Mouse (Mus musculus) brain, embryonic 14.5 days (tissue): ENCODE measurements at regions not wholly inside any gene's neighbourhood (a gene's known extent, or its start where the extent isn't known, plus 50 kb on each side); places are given as distances from the start of the nearest gene placed in this dataset.

Experiments
- DNase-seq: peaks from one replicate; pipeline ENCODE4 v3.0.0-alpha.2; 2011; ENCODE audit warnings: low read depth
- CTCF ChIP-seq: fragments of 200-500 bp; IDR thresholded peaks from 2 replicates; pipeline ENCODE4 v1.5.1; 2012; ENCODE audit warnings: inconsistent platforms, mild to moderate bottlenecking, moderate library complexity, borderline replicate concordance; ENCODE audit not compliant: insufficient read depth, insufficient read length; ENCODE audit errors: extremely low read depth
- POLR2A ChIP-seq: fragments of 200-500 bp; IDR thresholded peaks from 2 replicates; pipeline ENCODE4 v1.6.1; 2012; ENCODE audit warnings: mild to moderate bottlenecking, inconsistent platforms, borderline replicate concordance; ENCODE audit not compliant: poor library complexity, insufficient read depth, insufficient read length, severe bottlenecking; ENCODE audit errors: extremely low read depth

DNA sequence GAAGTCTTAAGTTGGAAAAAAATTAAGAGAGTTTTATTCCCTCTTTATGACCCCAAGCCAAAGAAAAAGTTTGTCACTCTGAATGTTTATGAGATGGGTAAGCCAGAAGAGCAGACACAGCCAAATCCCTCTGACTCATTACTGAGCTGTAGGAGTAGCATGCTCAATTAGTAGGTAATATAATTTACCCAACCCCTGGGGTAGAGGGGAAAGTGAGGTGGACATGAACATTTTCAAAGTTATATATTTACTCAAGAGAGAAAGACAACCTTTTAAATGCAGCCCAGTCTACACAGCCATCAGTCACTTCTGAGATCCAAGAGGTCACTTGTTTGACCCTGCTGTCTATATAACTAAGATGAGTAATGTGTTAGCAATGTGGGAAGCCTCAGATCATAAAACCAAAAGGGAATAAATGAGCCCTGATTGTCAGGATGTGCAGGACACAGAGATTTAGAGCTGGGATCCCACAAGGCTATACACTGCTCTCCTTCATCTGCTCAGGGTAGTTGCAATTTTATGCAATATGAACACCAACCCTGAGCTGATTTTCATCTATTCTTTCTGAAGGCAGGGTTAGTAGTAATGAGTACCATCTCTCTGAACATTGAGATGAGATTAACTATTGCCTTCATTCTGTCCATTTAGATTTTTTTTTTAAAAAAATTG lies 114.7 kb upstream of the Ndp start:
- no peak for DNase-seq
- TF ChIP-seq POLR2A: no peak
- TF ChIP-seq CTCF: no peak

DNA sequence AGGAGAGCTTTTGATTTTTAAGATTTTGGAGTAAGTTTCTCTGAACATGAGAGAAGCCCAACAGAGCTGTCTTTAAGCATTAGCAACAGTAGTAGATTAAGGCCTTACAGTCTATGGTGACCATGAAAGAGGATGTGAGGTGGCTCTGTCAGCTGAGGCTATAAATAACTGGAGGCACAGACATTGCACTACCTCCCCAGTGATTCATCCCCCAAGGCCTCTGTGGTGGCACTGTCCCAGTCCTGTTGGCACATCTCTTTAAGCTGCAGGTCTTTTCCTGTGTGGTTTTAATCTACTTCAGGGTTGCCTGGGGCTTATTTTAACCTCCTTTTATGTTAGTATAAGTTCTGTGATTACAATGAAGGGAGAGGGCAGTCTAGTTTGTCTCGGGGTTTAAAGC lies 106.2 kb upstream of the Ndp start:
- no peak for DNase-seq
- no peak for TF ChIP-seq CTCF
- TF ChIP-seq POLR2A: no peak

DNA sequence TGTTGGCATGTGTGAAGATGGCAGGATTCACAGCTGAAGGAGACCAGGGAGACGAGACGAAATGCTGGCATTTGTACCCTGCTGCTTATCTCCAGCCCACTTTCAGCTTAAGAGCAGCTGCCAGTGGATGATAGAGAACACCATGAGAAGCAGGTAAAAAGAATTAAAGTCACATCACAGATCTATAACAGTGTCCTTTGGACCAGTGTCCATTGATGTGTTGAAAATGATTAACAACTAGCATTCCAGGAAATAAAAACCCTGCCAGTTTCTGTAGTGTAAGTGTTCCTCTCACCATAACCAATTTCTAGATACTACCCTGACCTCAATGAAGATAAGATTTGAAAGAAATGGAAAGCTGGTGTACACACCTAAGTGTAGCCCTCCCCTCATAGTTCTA lies 97.6 kb upstream of the Ndp start:
- no peak for TF ChIP-seq POLR2A
- TF ChIP-seq CTCF: no peak
- no peak for DNase-seq

DNA sequence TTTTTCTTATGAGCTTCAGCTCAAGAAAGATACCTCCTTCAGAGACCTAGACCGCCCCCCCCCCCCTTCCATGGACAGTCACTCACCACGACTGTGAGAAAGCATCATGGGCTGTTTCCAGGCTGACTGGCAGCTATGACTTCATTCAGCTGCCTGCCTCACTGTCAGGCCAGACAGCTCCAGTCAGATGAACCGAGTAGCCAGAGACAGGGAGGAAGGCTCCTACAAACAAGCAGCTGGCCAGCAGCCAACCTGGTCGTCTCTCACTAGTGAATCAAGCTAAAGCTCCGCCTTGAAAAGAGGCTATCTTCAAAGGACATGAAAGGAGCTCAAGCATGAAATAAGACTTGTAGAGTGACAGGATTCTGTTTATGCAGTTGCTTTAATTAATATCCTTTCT lies 87.0 kb upstream of the Ndp start:
- peak; percentile 89 for DNase-seq
- no peak for TF ChIP-seq CTCF
- no peak for TF ChIP-seq POLR2A
